24 mouse cellular contexts compared by ENCODE assay signal in the genomic region with DNA sequence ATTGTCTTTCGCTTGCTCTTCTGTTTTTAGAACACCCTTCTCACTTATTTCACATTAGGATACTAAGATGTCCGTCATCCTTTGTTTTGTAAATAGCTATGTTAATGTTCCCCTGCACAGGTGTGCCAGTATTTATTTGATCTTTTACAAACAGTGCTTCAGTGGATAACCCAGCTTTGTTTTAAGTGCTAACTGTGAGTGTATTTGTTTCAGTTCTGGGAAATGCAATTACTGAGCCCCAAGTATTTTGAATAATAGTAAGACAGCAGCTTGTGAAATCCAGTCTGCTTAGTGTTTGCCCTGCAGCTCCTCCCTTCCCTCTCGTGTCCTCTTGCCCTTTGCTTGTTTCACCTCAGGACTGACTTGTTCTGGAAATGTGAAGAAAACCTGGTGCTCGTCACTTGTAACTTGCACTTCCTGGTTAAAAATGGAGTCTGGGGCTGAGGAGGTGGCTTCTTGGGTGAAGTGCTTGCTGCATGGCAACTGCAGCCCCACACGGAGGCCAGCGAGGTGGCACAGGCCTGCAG. TPM values are rescaled to one million over a fixed set of nuclear protein-coding genes. Genes with fewer than 3 reads are reported as not detected.
DNase-seq lines count a peak whose midpoint lies in the region; TF ChIP-seq lines count a peak whose summit lies in the region.
"Had no signal": no experiment of that assay in that cellular context is flagged by ENCODE, and none has a peak within 500 bp of the region (broad histone marks: within the 10 kb centered on the region; RNA-seq: fewer than 3 reads in every experiment).

No protein-coding gene starts in this region.

- intact Hi-C loops in left cerebral cortex, adult 2 months (cut with DNase I) = no loop called here

- H3K36me3 ChIP-seq in E14TG2a.4 (ENCODE audit: insufficient read depth, low read length) = peaks cover 50% of the 10 kb centered on the region
- no peaks in the 10 kb centered on the region; the same call in 1 of the 2 replicates for H3K36me3 ChIP-seq in ES-Bruce4 (ENCODE audit: control insufficient read depth, insufficient read depth, low read length, poor library complexity, severe bottlenecking)
- H3K36me3 ChIP-seq in limb, embryonic 10.5 days = peaks cover 29% of the 10 kb centered on the region

- no peaks in the 10 kb centered on the region for H3K27me3 ChIP-seq in E14TG2a.4 (ENCODE audit: insufficient read depth, low read length)
- no peaks in the 10 kb centered on the region for H3K27me3 ChIP-seq in ES-Bruce4 (ENCODE audit: control insufficient read depth, insufficient read depth, low read length, poor library complexity, severe bottlenecking)
- no peaks in the 10 kb centered on the region for H3K27me3 ChIP-seq in limb, embryonic 10.5 days (ENCODE audit: low read depth, poor library complexity, severe bottlenecking)
- no peaks in the 10 kb centered on the region for H3K27me3 ChIP-seq in cerebellum, adult 2 months (ENCODE audit: control insufficient read depth, insufficient read depth, low read length)
- H3K27me3 ChIP-seq: forebrain, embryonic 13.5 days; heart, embryonic 13.5 days had no signal

- H3K9me3 ChIP-seq in E14TG2a.4 (ENCODE audit: low read length) (no peaks in the 10 kb centered on the region), ES-Bruce4 (replicated peaks; ENCODE audit: control insufficient read depth, insufficient read depth, low read length, poor library complexity, severe bottlenecking) (no peaks in the 10 kb centered on the region)
- H3K9me3 ChIP-seq in limb, embryonic 10.5 days (replicated peaks) = no peaks in the 10 kb centered on the region
- H3K9me3 ChIP-seq: forebrain, embryonic 10.5 days; forebrain, embryonic 13.5 days; heart, embryonic 10.5 days; heart, embryonic 13.5 days had no signal

- TF ChIP-seq CTCF in E14TG2a.4 (conservative IDR thresholded peaks at IDR 0.05; ENCODE audit: low read length) = no peak
- no peak for TF ChIP-seq CTCF in ES-Bruce4 (IDR thresholded peaks at IDR 0.05; ENCODE audit: low read depth, low read length)
- TF ChIP-seq CTCF in cerebellum, adult 2 months (IDR thresholded peaks at IDR 0.05; ENCODE audit: borderline replicate concordance, insufficient read depth, low read depth, low read length) = no peak
- no peak for TF ChIP-seq CTCF in left cerebral cortex, adult 2 months (IDR thresholded peaks at IDR 0.05)

- H3K27ac ChIP-seq in ES-Bruce4 (ENCODE audit: insufficient read depth, low read length) = peak overlapping the region; percentile 65
- 0 out of 2 replicates have a peak overlapping the region, but pooled peaks have one; percentile 19 for H3K27ac ChIP-seq in limb, embryonic 10.5 days
- no peak overlapping the region for H3K27ac ChIP-seq in cerebellum, adult 2 months (ENCODE audit: insufficient read depth, low read length)
- H3K27ac ChIP-seq in left cerebral cortex, adult 2 months = no peak overlapping the region
- H3K27ac ChIP-seq: forebrain, embryonic 10.5 days; forebrain, embryonic 13.5 days; heart, adult 2 months; heart, embryonic 10.5 days; heart, embryonic 13.5 days; hindbrain, embryonic 14.5 days; hindbrain, postnatal 0 days had no signal

- peak; percentile 58 for DNase-seq in R1 (ENCODE audit: low read depth, low spot score)
- DNase-seq in limb, embryonic 10.5 days (ENCODE audit: low spot score) = no peak
- DNase-seq in cerebellum, adult 2 months = no peak
- no peak for DNase-seq in spleen, adult 12 weeks (ENCODE audit: low spot score)
- no peak for DNase-seq in left cerebral cortex, adult 2 months (ENCODE audit: extremely low spot score in 1 of 2, low spot score in 2 of 2)
- DNase-seq: adrenal gland, adult 2 months; adrenal gland, postnatal 14 days; cerebellum, adult 11 months; cerebellum, adult 9-11 months; cerebellum, postnatal 25 days; embryo, embryonic 11 days; gastrocnemius, postnatal 10 days; gastrocnemius, postnatal 36 days; heart, adult 2 months; heart, postnatal 14 days; heart, postnatal 4 days had no signal

- TF ChIP-seq EP300 in ES-Bruce4 (IDR thresholded peaks at IDR 0.05; ENCODE audit: insufficient read depth, low read depth, low read length) = peak; percentile 78; the same call in 1 of the 2 replicates

- H3K9ac ChIP-seq in ES-Bruce4 (ENCODE audit: low read depth, poor library complexity, severe bottlenecking) = no peak overlapping the region
- H3K9ac ChIP-seq: forebrain, embryonic 13.5 days; heart, embryonic 13.5 days; hindbrain, embryonic 14.5 days had no signal

- 79% methylated on average over 6 of the region's 6 CpGs for WGBS in limb, embryonic 10.5 days
- WGBS in cerebellum, adult 2 months = 93% methylated on average over 6 of the region's 6 CpGs

- H3K4me1 ChIP-seq in E14TG2a.4 (replicated peaks; ENCODE audit: low read depth, low read length) (peaks cover 50% of the 10 kb centered on the region), ES-Bruce4 (ENCODE audit: control insufficient read depth, insufficient read depth, low read length) (peaks cover 8% of the 10 kb centered on the region)
- H3K4me1 ChIP-seq in limb, embryonic 10.5 days = no peaks in the 10 kb centered on the region
- H3K4me1 ChIP-seq in cerebellum, adult 2 months (ENCODE audit: control insufficient read depth, insufficient read depth, low read length) = peaks cover 7% of the 10 kb centered on the region; the same call in 1 of the 2 replicates
- H3K4me1 ChIP-seq: forebrain, embryonic 13.5 days had no signal

- H3K4me3 ChIP-seq in E14TG2a.4 (replicated peaks; ENCODE audit: low read length) (peak overlapping the region; percentile 39), ES-Bruce4 (ENCODE audit: low read depth, low read length) (no peak overlapping the region)
- no peak overlapping the region for H3K4me3 ChIP-seq in limb, embryonic 10.5 days
- no peak overlapping the region for H3K4me3 ChIP-seq in cerebellum, adult 2 months (replicated peaks; ENCODE audit: insufficient read depth, low read depth, low read length)
- no peak overlapping the region for H3K4me3 ChIP-seq in left cerebral cortex, adult 2 months
- H3K4me3 ChIP-seq: forebrain, embryonic 10.5 days; forebrain, embryonic 13.5 days; heart, adult 2 months; heart, embryonic 10.5 days; heart, embryonic 13.5 days had no signal

- TF ChIP-seq POLR2A in ES-Bruce4 (IDR thresholded peaks at IDR 0.05; ENCODE audit: insufficient read depth, low read length) = no peak
- TF ChIP-seq POLR2A in cerebellum, adult 2 months (IDR thresholded peaks at IDR 0.05; ENCODE audit: borderline replicate concordance, insufficient read depth, low read length) = no peak

RNA-seq across cellular contexts. Expression of a gene that starts 37.6 kb away (rescaled TPM):
- polyA plus RNA-seq in ES-Bruce4 (2011; ENCODE audit: insufficient read depth, insufficient read length, low read depth, missing spikeins) = 25.8 and 27.4 TPM in 2 replicates
- polyA plus RNA-seq in limb, embryonic 10.5 days (2016; fragmentation: Nextera tagmentation; extraction: Ambion mirVana) = 21.7 and 24.7 TPM in 2 replicates
- 19.5 and 20.0 TPM in 2 replicates for polyA plus RNA-seq in cerebellum, adult 2 months (2012; rRNA removed)
- total RNA-seq in left cerebral cortex, adult 2 months (2021) = 10 to 100 TPM; 14.1 TPM

RNA-seq across cellular contexts. Expression of a gene that starts 37.7 kb away (rescaled TPM):
- 22.9 and 26.4 TPM in 2 replicates for polyA plus RNA-seq in ES-Bruce4 (2011; ENCODE audit: insufficient read depth, insufficient read length, low read depth, missing spikeins)
- polyA plus RNA-seq in limb, embryonic 10.5 days (2016; fragmentation: Nextera tagmentation; extraction: Ambion mirVana) = 29.7 and 33.1 TPM in 2 replicates
- 24.9 and 25.9 TPM in 2 replicates for polyA plus RNA-seq in cerebellum, adult 2 months (2012; rRNA removed)
- total RNA-seq in left cerebral cortex, adult 2 months (2021) = 10 to 100 TPM; 12.6 to 14.6 TPM

Comparison
In these comparisons a context has a peak if more than half of its experiments do, and no peak if none do; other contexts are left out.
1. H3K27ac ChIP-seq: peak in ES-Bruce4 (single experiment) and limb, embryonic 10.5 days (single experiment); none in cerebellum, adult 2 months (single experiment) and left cerebral cortex, adult 2 months (single experiment).